Mouse (Mus musculus) liver, postnatal 0 days (tissue): ENCODE results near the gene Crb2.

Experiments used
- CTCF ChIP-seq: sonication (generic); IDR thresholded peaks from 2 replicates; pipeline ENCODE4 v1.5.1; 2016; ENCODE audit warnings: antibody characterized with exemption, low read depth
- EP300 ChIP-seq: IDR thresholded peaks from 2 replicates; pipeline ENCODE4 v1.6.1; 2016; ENCODE audit warnings: antibody characterized with exemption, low read depth, mild to moderate bottlenecking

- TF ChIP-seq CTCF: no peak
- no peak for TF ChIP-seq EP300
Observed at GRCm38 (mm10) chr2:37790738-37791137, 14.7 kb downstream of the Crb2 start.
